ENCODE assay signal across 10 mouse cellular contexts in genomic region chr13:44468963-44469674, GRCm38 (mm10).
DNase-seq lines count a peak whose midpoint lies in the region; ATAC-seq and TF ChIP-seq lines count a peak whose summit lies in the region.
"Had no signal": no experiment of that assay in that cellular context is flagged by ENCODE, and none has a peak within 500 bp of the region (broad histone marks: within the 10 kb centered on the region; RNA-seq: fewer than 3 reads in every experiment).

No protein-coding gene starts in this region.

- DNase-seq in kidney, postnatal 10 days, result peak; percentile 39
- no peak for DNase-seq in kidney, adult 9 months
- peak; percentile 65 for DNase-seq in adrenal gland, postnatal 14 days
- DNase-seq in gastrocnemius, adult 2 months, result peak; percentile 79
- peak; percentile 27 for DNase-seq in lung, postnatal 10 days
- no peak for DNase-seq in left cerebral cortex, postnatal 36 days (ENCODE audit: low spot score in 2 of 2)
- no peak for DNase-seq in thymus, postnatal 0 days (ENCODE audit: low spot score)
- DNase-seq: thymus, postnatal 4 days had no signal

- no peak overlapping the region for H3K4me3 ChIP-seq in gastrocnemius, adult 2 months
- H3K4me3 ChIP-seq: intestine, embryonic 15.5 days had no signal

- TF ChIP-seq CTCF in gastrocnemius, adult 2 months (IDR thresholded peaks at IDR 0.05), result no peak

- intact Hi-C loops in gastrocnemius, adult 2 months (cut with DNase I), result no loop called here
- intact Hi-C loops in left cerebral cortex, postnatal 36 days (cut with DNase I), result no loop called here

- H3K27ac ChIP-seq in gastrocnemius, adult 2 months, result peak overlapping the region; percentile 69
- H3K27ac ChIP-seq: intestine, embryonic 15.5 days had no signal

- no peak for ATAC-seq in erythroblast, adult 5-6 weeks (replicated peaks; ENCODE audit: low FRiP score, poor library complexity, severe bottlenecking)
- ATAC-seq: intestine, embryonic 15.5 days had no signal

Comparison
In these comparisons a context has a peak if more than half of its experiments do, and no peak if none do; other contexts are left out.
1. DNase-seq: peak in kidney, postnatal 10 days (single experiment), adrenal gland, postnatal 14 days (single experiment), gastrocnemius, adult 2 months (single experiment) and lung, postnatal 10 days (single experiment); none in kidney, adult 9 months (single experiment), left cerebral cortex, postnatal 36 days (0 of 2) and thymus, postnatal 0 days (single experiment).